Mouse (Mus musculus): ENCODE measurements at regions not wholly inside any gene's neighbourhood (a gene's known extent, or its start where the extent isn't known, plus 50 kb on each side); places are given as distances from the start of the nearest gene placed in this dataset.
A peak's percentile ranks its signal among the peaks of the same experiment; 100 is the strongest.

- peak; percentile 51 to 64 for DNase-seq (ENCODE audit: inconsistent age in 2 of 2, low spot score in 1 of 2)
Observed at GRCm38 (mm10) chr2:148171113-148171512, 124.3 kb upstream of the Foxa2 start.

- peak; percentile 13 to 63 for DNase-seq (ENCODE audit: inconsistent age in 2 of 2, low spot score in 1 of 2)
Observed at GRCm38 (mm10) chr2:148171699-148172098, 124.9 kb upstream of the Foxa2 start.

- no peak for DNase-seq (ENCODE audit: inconsistent age in 2 of 2, low spot score in 1 of 2)
Observed at GRCm38 (mm10) chr2:148175251-148175927, 128.6 kb upstream of the Foxa2 start.

- no peak for DNase-seq (ENCODE audit: inconsistent age in 2 of 2, low spot score in 1 of 2)
Observed at GRCm38 (mm10) chr2:148180245-148180644, 133.5 kb upstream of the Foxa2 start.

- DNase-seq (ENCODE audit: inconsistent age in 2 of 2, low spot score in 1 of 2): no peak
Observed at GRCm38 (mm10) chr2:148181518-148181917, 134.7 kb upstream of the Foxa2 start.

GRCm38 (mm10) chr2:148182492-148183052 lies 135.8 kb upstream of the Foxa2 start:
- DNase-seq (ENCODE audit: inconsistent age in 2 of 2, low spot score in 1 of 2): no peak

GRCm38 (mm10) chr2:148184801-148185212 lies 138.0 kb upstream of the Foxa2 start:
- DNase-seq (ENCODE audit: inconsistent age in 2 of 2, low spot score in 1 of 2): peak in 1 of 2 experiments; percentile 36

- DNase-seq (ENCODE audit: inconsistent age in 2 of 2, low spot score in 1 of 2): no peak
Observed at GRCm38 (mm10) chr2:148186363-148186991, 139.7 kb upstream of the Foxa2 start.

GRCm38 (mm10) chr2:148188865-148189264 lies 142.1 kb upstream of the Foxa2 start:
- DNase-seq (ENCODE audit: inconsistent age in 2 of 2, low spot score in 1 of 2): no peak

- DNase-seq (ENCODE audit: inconsistent age in 2 of 2, low spot score in 1 of 2): no peak
Observed at GRCm38 (mm10) chr2:148189287-148189686, 142.5 kb upstream of the Foxa2 start.

GRCm38 (mm10) chr2:148192946-148193345 lies 146.2 kb upstream of the Foxa2 start:
- no peak for DNase-seq (ENCODE audit: inconsistent age in 2 of 2, low spot score in 1 of 2)

- DNase-seq (ENCODE audit: inconsistent age in 2 of 2, low spot score in 1 of 2): peak; percentile 8 to 60
Observed at GRCm38 (mm10) chr2:148197375-148198015, 150.7 kb upstream of the Foxa2 start.

- no peak for DNase-seq (ENCODE audit: inconsistent age in 2 of 2, low spot score in 1 of 2)
Observed at GRCm38 (mm10) chr2:148206633-148207032, 159.9 kb upstream of the Foxa2 start.

- DNase-seq (ENCODE audit: inconsistent age in 2 of 2, low spot score in 1 of 2): no peak
Observed at GRCm38 (mm10) chr2:148210813-148211212, 164.0 kb upstream of the Foxa2 start.

- DNase-seq (ENCODE audit: inconsistent age in 2 of 2, low spot score in 1 of 2): no peak
Observed at GRCm38 (mm10) chr2:148217136-148217535, 170.4 kb upstream of the Foxa2 start.

GRCm38 (mm10) chr2:148233691-148234300 lies 161.3 kb upstream of the Sstr4 start:
- no peak for DNase-seq (ENCODE audit: inconsistent age in 2 of 2, low spot score in 1 of 2)

- no peak for DNase-seq (ENCODE audit: inconsistent age in 2 of 2, low spot score in 1 of 2)
Observed at GRCm38 (mm10) chr2:148237121-148237520, 158.0 kb upstream of the Sstr4 start.

GRCm38 (mm10) chr2:148239046-148239445 lies 156.1 kb upstream of the Sstr4 start:
- DNase-seq (ENCODE audit: inconsistent age in 2 of 2, low spot score in 1 of 2): peak; percentile 5 to 36

GRCm38 (mm10) chr2:148242242-148242641 lies 152.9 kb upstream of the Sstr4 start:
- no peak for DNase-seq (ENCODE audit: inconsistent age in 2 of 2, low spot score in 1 of 2)

GRCm38 (mm10) chr2:148245575-148245974 lies 149.6 kb upstream of the Sstr4 start:
- no peak for DNase-seq (ENCODE audit: inconsistent age in 2 of 2, low spot score in 1 of 2)

- no peak for DNase-seq (ENCODE audit: inconsistent age in 2 of 2, low spot score in 1 of 2)
Observed at GRCm38 (mm10) chr2:148250902-148251301, 144.2 kb upstream of the Sstr4 start.
